In the genomic region with DNA sequence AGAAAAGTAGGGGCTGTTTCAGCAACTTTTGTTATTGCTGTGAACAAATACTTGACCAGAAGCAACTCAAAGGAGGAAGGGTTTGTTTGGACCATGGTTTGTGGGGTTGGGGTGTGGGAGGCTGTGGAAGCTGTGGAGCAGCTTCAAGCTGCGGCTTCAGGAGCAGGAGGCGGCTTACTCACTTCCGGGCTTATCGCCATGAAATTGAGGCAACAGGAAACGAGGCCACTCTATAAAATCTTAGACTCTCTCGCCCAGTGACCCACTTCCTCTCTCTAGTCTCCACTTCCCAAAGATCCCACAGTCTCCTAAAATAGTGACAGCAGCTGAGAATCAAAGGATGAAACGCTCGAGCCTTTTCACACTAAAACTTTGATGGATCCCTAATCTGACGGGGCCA, we compare ENCODE assay signal across 9 mouse cellular contexts. TPM values are rescaled to one million over a fixed set of nuclear protein-coding genes. Genes with fewer than 3 reads are reported as not detected.
DNase-seq lines count a peak whose midpoint lies in the region; ATAC-seq and TF ChIP-seq lines count a peak whose summit lies in the region.
"Had no signal": no experiment of that assay in that cellular context is flagged by ENCODE, and none has a peak within 500 bp of the region (broad histone marks: within the 10 kb centered on the region; RNA-seq: fewer than 3 reads in every experiment).

No protein-coding gene starts in this region.

- H3K27me3 ChIP-seq in forebrain, embryonic 12.5 days, result no peaks in the 10 kb centered on the region
- H3K27me3 ChIP-seq: limb, embryonic 13.5 days had no signal

- peak; percentile 17 to 25 for DNase-seq in left cerebral cortex, adult 2 months (ENCODE audit: extremely low spot score in 1 of 2, low spot score in 2 of 2)
- DNase-seq in left cerebral cortex, adult 8-10 months (ENCODE audit: low spot score in 2 of 2), result no peak
- DNase-seq in adrenal gland, postnatal 10 days, result peak; percentile 8
- DNase-seq in heart, postnatal 10 days, result peak; percentile 42 to 53
- peak; percentile 28 for DNase-seq in lung, postnatal 25 days (ENCODE audit: low spot score)
- peak; percentile 62 for DNase-seq in thymus, postnatal 4 days
- no peak for DNase-seq in MN1 (ENCODE audit: low spot score)

- intact Hi-C loops in left cerebral cortex, adult 2 months (cut with DNase I), result loop anchor here (1.0 kb wide), 1 partner anchor 57 kb away; no protein-coding TSS in a partner anchor
- intact Hi-C loops in heart, postnatal 10 days (cut with DNase I), result no loop called here

- no peak for TF ChIP-seq CTCF in left cerebral cortex, adult 2 months (IDR thresholded peaks at IDR 0.05)

- H3K9me3 ChIP-seq in forebrain, embryonic 12.5 days, result no peaks in the 10 kb centered on the region
- H3K9me3 ChIP-seq: limb, embryonic 13.5 days had no signal

- no peak overlapping the region for H3K4me2 ChIP-seq in forebrain, embryonic 12.5 days
- H3K4me2 ChIP-seq: limb, embryonic 13.5 days had no signal

- H3K4me3 ChIP-seq in left cerebral cortex, adult 2 months, result no peak overlapping the region
- H3K4me3 ChIP-seq in forebrain, embryonic 12.5 days (replicated peaks), result no peak overlapping the region
- H3K4me3 ChIP-seq: limb, embryonic 13.5 days had no signal

- no peak overlapping the region for H3K27ac ChIP-seq in left cerebral cortex, adult 2 months
- no peak overlapping the region for H3K27ac ChIP-seq in forebrain, embryonic 12.5 days
- H3K27ac ChIP-seq: limb, embryonic 13.5 days had no signal

- 87% methylated on average over 9 of the region's 9 CpGs for WGBS in forebrain, embryonic 12.5 days

- H3K9ac ChIP-seq in forebrain, embryonic 12.5 days, result no peak overlapping the region
- H3K9ac ChIP-seq: limb, embryonic 13.5 days had no signal

- H3K4me1 ChIP-seq in forebrain, embryonic 12.5 days, result no peaks in the 10 kb centered on the region

- no peak for ATAC-seq in forebrain, embryonic 12.5 days (ENCODE audit: low FRiP score)

- no peaks in the 10 kb centered on the region for H3K36me3 ChIP-seq in forebrain, embryonic 12.5 days (replicated peaks)
- H3K36me3 ChIP-seq: limb, embryonic 13.5 days had no signal

RNA-seq across cellular contexts. Expression of gene Gm2310, which starts 7.9 kb away (rescaled TPM):
- not detected for total RNA-seq in left cerebral cortex, adult 2 months (2021)
- not detected for total RNA-seq in left cerebral cortex, adult 8-10 months (2022)
- total RNA-seq in adrenal gland, postnatal 10 days (2021), result not detected
- not detected for total RNA-seq in heart, postnatal 10 days (2021)
- not detected in 2 replicates for polyA plus RNA-seq in forebrain, embryonic 12.5 days (2016; fragmentation: Nextera tagmentation; extraction: Ambion mirVana)
- polyA plus RNA-seq: limb, embryonic 13.5 days had no signal

Comparison
In these comparisons a context has a peak if more than half of its experiments do, and no peak if none do; other contexts are left out.
1. DNase-seq: peak in left cerebral cortex, adult 2 months (2 of 2), adrenal gland, postnatal 10 days (single experiment), heart, postnatal 10 days (2 of 2), lung, postnatal 25 days (single experiment) and thymus, postnatal 4 days (single experiment); none in left cerebral cortex, adult 8-10 months (0 of 2) and MN1 (single experiment).